Mouse (Mus musculus): ENCODE results near the gene Maats1.

- no peak for TF ChIP-seq CTCF (IDR thresholded peaks at IDR 0.05; ENCODE audit: low read depth)
- TF ChIP-seq EP300 (IDR thresholded peaks at IDR 0.05; ENCODE audit: low read depth): no peak
Measured at GRCm38 (mm10) chr16:38361933-38362332, 20.0 kb upstream of the Maats1 start, which contains the start of gene Popdc2.

All from liver, postnatal 0 days (tissue).